Mouse (Mus musculus) midbrain, embryonic 14.5 days (tissue): ENCODE data around the gene Hcrt. TPM values are rescaled to one million over a fixed set of nuclear protein-coding genes. Genes with fewer than 3 reads are reported as not detected.
A peak's percentile ranks its signal among the peaks of the same experiment; 100 is the strongest.

Experiments used
- ATAC-seq: fragments of 200-750 bp; cut with Nextera tagmentation; 2 replicates; pipeline ENCODE4 v1.8.0; 2017; ENCODE audit warnings: moderate number of reproducible peaks, moderate library complexity; ENCODE audit not compliant: low FRiP score, low TSS enrichment
- DNase-seq: peaks from one replicate; pipeline ENCODE4 v3.0.0-alpha.2; 2015
- H3K27ac ChIP-seq: fragments of 300-500 bp; sonication (generic); replicated peaks from 2 replicates; pipeline ENCODE4 v1.5.1; 2014; ENCODE audit warnings: mild to moderate bottlenecking, low read depth, low read length, moderate library complexity
- H3K27me3 ChIP-seq: fragments of 300-500 bp; sonication (generic); 2 replicates; pipeline ENCODE4 v1.6.1; 2014; ENCODE audit warnings: low read length, control low read depth, mixed read lengths; ENCODE audit not compliant: control insufficient read depth, insufficient read depth
- H3K36me3 ChIP-seq: fragments of 300-500 bp; sonication (generic); 2 replicates; pipeline ENCODE4 v1.6.1; 2014; ENCODE audit warnings: low read length, control low read depth; ENCODE audit not compliant: control insufficient read depth, insufficient read depth
- H3K4me1 ChIP-seq: fragments of 300-500 bp; sonication (generic); 2 replicates; pipeline ENCODE4 v1.6.1; 2014; ENCODE audit warnings: mild to moderate bottlenecking, antibody characterized with exemption, low read length, control low read depth; ENCODE audit not compliant: control insufficient read depth, insufficient read depth
- H3K4me2 ChIP-seq: fragments of 300-500 bp; sonication (generic); 2 replicates; pipeline ENCODE4 v1.6.1; 2014; ENCODE audit warnings: mild to moderate bottlenecking, low read length, moderate library complexity
- H3K4me3 ChIP-seq: fragments of 300-500 bp; sonication (generic); replicated peaks from 2 replicates; pipeline ENCODE4 v1.5.1; 2014; ENCODE audit warnings: low read depth, low read length
- H3K9ac ChIP-seq: fragments of 300-500 bp; sonication (generic); replicated peaks from 2 replicates; pipeline ENCODE4 v1.6.1; 2014; ENCODE audit warnings: mild to moderate bottlenecking, low read length, moderate library complexity
- H3K9me3 ChIP-seq: fragments of 300-500 bp; sonication (generic); 2 replicates; pipeline ENCODE4 v1.6.1; 2016; ENCODE audit warnings: low read length, control low read depth, mixed read lengths; ENCODE audit not compliant: control insufficient read depth
- WGBS: fragments of 180-500 bp; shearing (Covaris S2); extraction: QIAGEN DNeasy Blood & Tissue Kit; methylation state at CpG from one replicate; pipeline ENCODE4 v1.1.7; 2014; 5-methylcytosine and 5-hydroxymethylcytosine counted together
- polyA plus RNA-seq: library from polyadenylated mRNA; unstranded; fragments of >200 nt; fragmentation: Nextera tagmentation; extraction: Ambion mirVana; gene quantifications from 2 replicates; pipeline ENCODE4 v1.2.1, GENCODE M21; 2014

Hcrt gene
- polyA plus RNA-seq, 1 experiment from 2014 or later = not detected

GRCm38 (mm10) chr11:100735954-100736745, 26.6 kb downstream of the Hcrt start:
- H3K27ac ChIP-seq = no peak overlapping the region
- 85% methylated on average over 14 of the region's 14 CpGs for WGBS
- H3K36me3 ChIP-seq = peaks cover 10% of the 10 kb centered on the region; the same call in 1 of the 2 replicates
- H3K9ac ChIP-seq = no peak overlapping the region
- no peak for DNase-seq
- H3K4me2 ChIP-seq = peak overlapping the region; percentile 87
- no peak overlapping the region for H3K4me3 ChIP-seq
- H3K9me3 ChIP-seq = no peaks in the 10 kb centered on the region
- no peaks in the 10 kb centered on the region for H3K27me3 ChIP-seq
- no peak for ATAC-seq
- peaks cover 19% of the 10 kb centered on the region for H3K4me1 ChIP-seq

- H3K9me3 ChIP-seq = no peaks in the 10 kb centered on the region
- no peak overlapping the region for H3K9ac ChIP-seq
- H3K27ac ChIP-seq = no peak overlapping the region
- DNase-seq (no peak), ATAC-seq (no peak)
- H3K4me3 ChIP-seq = no peak overlapping the region
- peaks cover 10% of the 10 kb centered on the region; the same call in 1 of the 2 replicates for H3K36me3 ChIP-seq
- H3K4me1 ChIP-seq = peaks cover 19% of the 10 kb centered on the region
- H3K27me3 ChIP-seq = no peaks in the 10 kb centered on the region
- H3K4me2 ChIP-seq = no peak overlapping the region
- WGBS = 93% methylated on average over 9 of the region's 9 CpGs
Observed at GRCm38 (mm10) chr11:100735134-100735865, 27.4 kb downstream of the Hcrt start.

- Histone ChIP-seq H3K4me3 (no peak overlapping the region), H3K9ac (no peak overlapping the region), H3K27me3 (no peaks in the 10 kb centered on the region), H3K36me3 (peaks cover 24% of the 10 kb centered on the region), H3K9me3 (no peaks in the 10 kb centered on the region), H3K4me2 (no peak overlapping the region), H3K27ac (no peak overlapping the region), H3K4me1 (no peaks in the 10 kb centered on the region)
- ATAC-seq (no peak), DNase-seq (no peak)
- WGBS = 90% methylated on average over 6 of the region's 6 CpGs
Observed at GRCm38 (mm10) chr11:100730477-100731205, 32.1 kb downstream of the Hcrt start.

- Histone ChIP-seq H3K36me3 (peaks cover 24% of the 10 kb centered on the region), H3K9me3 (no peaks in the 10 kb centered on the region), H3K4me1 (no peaks in the 10 kb centered on the region), H3K27me3 (no peaks in the 10 kb centered on the region), H3K27ac (no peak overlapping the region), H3K4me3 (no peak overlapping the region), H3K9ac (no peak overlapping the region), H3K4me2 (no peak overlapping the region)
- ATAC-seq = no peak
- no peak for DNase-seq
- WGBS = 94% methylated on average over 4 of the region's 4 CpGs
Observed at GRCm38 (mm10) chr11:100729976-100730375, 32.8 kb downstream of the Hcrt start.

GRCm38 (mm10) chr11:100728601-100729000, 34.1 kb downstream of the Hcrt start:
- no peaks in the 10 kb centered on the region for H3K9me3 ChIP-seq
- whole genome bisulfite sequencing = 91% methylated on average over 6 of the region's 6 CpGs

GRCm38 (mm10) chr11:100727201-100727600, 35.5 kb downstream of the Hcrt start:
- Histone ChIP-seq H3K27ac (no peak overlapping the region), H3K4me2 (no peak overlapping the region), H3K4me3 (no peak overlapping the region), H3K27me3 (no peaks in the 10 kb centered on the region), H3K36me3 (peaks cover 15% of the 10 kb centered on the region), H3K9ac (no peak overlapping the region), H3K9me3 (no peaks in the 10 kb centered on the region), H3K4me1 (no peaks in the 10 kb centered on the region)
- DNase-seq (no peak), ATAC-seq (no peak)
- 98% methylated on average over 3 of the region's 3 CpGs for WGBS

More at GRCm38 (mm10) chr11:100728601-100729000, 34.1 kb downstream of the Hcrt start:
- ATAC-seq (no peak), DNase-seq (no peak)
- no peaks in the 10 kb centered on the region for H3K27me3 ChIP-seq
- H3K4me1 ChIP-seq = no peaks in the 10 kb centered on the region
- H3K36me3 ChIP-seq = peaks cover 24% of the 10 kb centered on the region
- H3K9ac ChIP-seq = no peak overlapping the region
- no peak overlapping the region for H3K27ac ChIP-seq
- H3K4me3 ChIP-seq = no peak overlapping the region
- no peak overlapping the region for H3K4me2 ChIP-seq

- Histone ChIP-seq H3K27ac (no peak overlapping the region), H3K9me3 (no peaks in the 10 kb centered on the region), H3K9ac (no peak overlapping the region), H3K4me2 (no peak overlapping the region), H3K36me3 (peaks cover 14% of the 10 kb centered on the region), H3K4me3 (no peak overlapping the region), H3K27me3 (no peaks in the 10 kb centered on the region), H3K4me1 (no peaks in the 10 kb centered on the region)
- DNase-seq (no peak), ATAC-seq (no peak)
- WGBS = 65% methylated on average over 5 of the region's 5 CpGs
Observed at GRCm38 (mm10) chr11:100724919-100725512, 37.7 kb downstream of the Hcrt start.

- H3K27ac ChIP-seq = no peak overlapping the region
- H3K27me3 ChIP-seq = no peaks in the 10 kb centered on the region
- no peaks in the 10 kb centered on the region for H3K9me3 ChIP-seq
- H3K36me3 ChIP-seq = peaks cover 18% of the 10 kb centered on the region
- no peak overlapping the region for H3K4me3 ChIP-seq
- ATAC-seq (no peak), DNase-seq (no peak)
- no peaks in the 10 kb centered on the region for H3K4me1 ChIP-seq
- H3K9ac ChIP-seq = no peak overlapping the region
- H3K4me2 ChIP-seq = no peak overlapping the region
- 62% methylated on average over 2 of the region's 2 CpGs for WGBS
Observed at GRCm38 (mm10) chr11:100722493-100723028, 40.2 kb downstream of the Hcrt start.
